In genomic region chr3:103914010-103914669, GRCm38 (mm10) we compare ENCODE assay signal across 8 mouse cellular contexts. TPM values are rescaled to one million over a fixed set of nuclear protein-coding genes. Genes with fewer than 3 reads are reported as not detected.
DNase-seq lines count a peak whose midpoint lies in the region; ATAC-seq and TF ChIP-seq lines count a peak whose summit lies in the region.

TSS of gene Rsbn1 (plus strand) at chr3:103914120.

- no peak for TF ChIP-seq CTCF in Patski (IDR thresholded peaks at IDR 0.05)

- peak within 1 kb of the TSS; percentile 98 for H3K9ac ChIP-seq in hindbrain, embryonic 13.5 days

- CTCF ChIA-PET in Patski (lab: Charles Lee) = interaction anchor here (0.9 to 1.8 kb wide), 5 partner anchors 9 to 62 kb away, joined by 3 to 6 read pairs (median 3); no protein-coding TSS in a partner anchor

- peaks cover 13% of the 10 kb centered on the region for H3K4me1 ChIP-seq in hindbrain, embryonic 13.5 days (replicated peaks)

- peak within 1 kb of the TSS; percentile 87 for H3K4me2 ChIP-seq in hindbrain, embryonic 13.5 days

- no peaks in the 10 kb centered on the region for H3K9me3 ChIP-seq in hindbrain, embryonic 13.5 days

- DNase-seq in Patski (ENCODE audit: low read depth, low spot score) = peak; percentile 100
- peak; percentile 97 for DNase-seq in cerebellum, postnatal 14 days
- peak; percentile 94 to 98 for DNase-seq in frontal cortex, postnatal 14 days (ENCODE audit: low spot score in 2 of 2)
- DNase-seq in layer of hippocampus, postnatal 25 days (ENCODE audit: extremely low spot score in 1 of 2, low spot score in 1 of 2) = peak; percentile 81 to 92
- peak; percentile 99 for DNase-seq in lung, postnatal 25 days (ENCODE audit: low spot score)
- DNase-seq in retina, embryonic 14.5 days (ENCODE audit: low spot score) = peak; percentile 97
- peak; percentile 95 for DNase-seq in thymus, postnatal 4 days

- WGBS in hindbrain, embryonic 13.5 days = under 1% methylated on average over 52 of the region's 55 CpGs

- ATAC-seq in Patski = peak; percentile 98
- peak; percentile 100 for ATAC-seq in hindbrain, embryonic 13.5 days (ENCODE audit: low FRiP score)

- POLR2A ChIA-PET in Patski (lab: Charles Lee) = interaction anchor here (0.8 to 1.7 kb wide), 4 partner anchors 10 to 391 kb away, joined by 3 to 5 read pairs (median 4); no protein-coding TSS in a partner anchor

- peak within 1 kb of the TSS; percentile 99 for H3K4me3 ChIP-seq in hindbrain, embryonic 13.5 days

- H3K36me3 ChIP-seq in hindbrain, embryonic 13.5 days = no peaks in the 10 kb centered on the region

- in situ Hi-C loops in Patski (cut with MboI; ENCODE audit: low pct_unique_long_range_greater_than_20kb) = no loop called here

- H3K27me3 ChIP-seq in Patski = no peaks in the 10 kb centered on the region
- H3K27me3 ChIP-seq in hindbrain, embryonic 13.5 days = no peaks in the 10 kb centered on the region

- peak within 1 kb of the TSS; percentile 97 for H3K27ac ChIP-seq in hindbrain, embryonic 13.5 days

RNA-seq across cellular contexts. Expression of gene Rsbn1, which starts in this region (rescaled TPM):
- 13.9 TPM for polyA plus RNA-seq in Patski (2021)
- polyA plus RNA-seq in hindbrain, embryonic 13.5 days (2015; fragmentation: Nextera tagmentation; extraction: Ambion mirVana) = 21.3 and 24.4 TPM in 2 replicates
- 10 to 100 TPM; 20.0 to 20.3 TPM for total RNA-seq in layer of hippocampus, postnatal 25 days (2021)

Comparison
In these comparisons a context has a peak if more than half of its experiments do, and no peak if none do; other contexts are left out.
1. Peak in every context shown above with its lines: DNase-seq, ATAC-seq, H3K4me3 ChIP-seq and H3K27ac ChIP-seq.